Mouse (Mus musculus): ENCODE data around the gene Gm20388. TPM values are rescaled to one million over a fixed set of nuclear protein-coding genes. Genes with fewer than 3 reads are reported as not detected.
"Not testable (repeated sequence)": the region's sequence is repeated elsewhere in the genome, so short reads cannot be mapped to it uniquely, and the experiment has no call there.

Gene Gm20388
- polyA plus RNA-seq, 1 experiment from 2014 or later, result 7.4 TPM

DNA sequence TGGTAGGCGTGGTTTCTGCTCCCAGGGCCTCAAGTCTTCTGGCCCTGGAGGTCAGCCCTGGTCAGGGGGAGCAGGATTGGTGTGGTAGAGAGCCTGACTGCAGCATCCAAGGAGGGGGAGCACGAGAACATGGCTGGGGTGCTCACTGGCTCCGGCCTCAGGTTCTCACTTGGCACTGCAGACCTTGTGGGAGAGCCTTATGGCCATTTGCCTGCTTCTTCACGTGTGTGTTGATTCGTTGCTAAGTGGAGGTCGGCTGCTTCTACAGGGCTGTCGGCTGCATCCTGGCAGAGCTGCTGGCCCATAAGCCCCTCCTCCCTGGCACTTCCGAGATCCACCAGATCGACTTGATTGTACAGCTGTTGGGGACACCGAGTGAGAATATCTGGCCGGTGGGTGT is 3319.7 kb downstream of the Gm20388 start:
- H3K4me2 ChIP-seq; H3K27ac ChIP-seq; H3K9ac ChIP-seq; H3K9me3 ChIP-seq (replicated peaks); H3K4me3 ChIP-seq (replicated peaks); ATAC-seq (replicated peaks; ENCODE audit: low FRiP score): not testable (repeated sequence)
- H3K27me3 ChIP-seq, result peaks cover 25% of the 10 kb centered on the region
- peaks cover 29% of the 10 kb centered on the region for H3K4me1 ChIP-seq
- 88% methylated on average over 11 of the region's 11 CpGs for WGBS
- H3K36me3 ChIP-seq, result peaks cover 37% of the 10 kb centered on the region

DNA sequence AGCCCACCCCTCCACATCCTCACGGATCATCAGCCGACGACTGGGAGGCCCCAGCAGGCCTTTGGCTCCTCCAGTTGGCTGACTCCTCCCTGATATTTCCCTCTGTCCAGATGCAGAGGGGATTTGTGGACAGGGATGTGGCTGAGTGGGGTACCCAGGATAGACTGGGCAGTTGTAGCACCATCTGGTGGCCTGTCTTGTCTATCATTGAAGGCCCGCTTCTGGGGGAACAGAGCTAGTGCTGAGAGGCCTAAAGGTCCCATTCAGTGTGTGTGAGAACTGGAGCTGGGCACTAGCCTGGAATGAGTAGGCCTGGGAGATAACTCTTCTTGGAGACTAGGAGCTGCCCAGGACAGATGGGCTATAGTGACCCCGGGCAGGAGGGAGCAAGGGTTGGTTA is 3321.1 kb downstream of the Gm20388 start:
- H3K36me3 ChIP-seq, result peaks cover 33% of the 10 kb centered on the region
- peaks cover 28% of the 10 kb centered on the region for H3K27me3 ChIP-seq
- no peak overlapping the region for H3K4me3 ChIP-seq (replicated peaks)
- no peak for ATAC-seq (replicated peaks; ENCODE audit: low FRiP score)
- H3K4me1 ChIP-seq, result peaks cover 35% of the 10 kb centered on the region
- H3K4me2 ChIP-seq, result no peak overlapping the region
- H3K9ac ChIP-seq, result no peak overlapping the region
- no peaks in the 10 kb centered on the region for H3K9me3 ChIP-seq (replicated peaks)
- H3K27ac ChIP-seq, result no peak overlapping the region
- WGBS, result 44% methylated on average over 5 of the region's 5 CpGs

DNA sequence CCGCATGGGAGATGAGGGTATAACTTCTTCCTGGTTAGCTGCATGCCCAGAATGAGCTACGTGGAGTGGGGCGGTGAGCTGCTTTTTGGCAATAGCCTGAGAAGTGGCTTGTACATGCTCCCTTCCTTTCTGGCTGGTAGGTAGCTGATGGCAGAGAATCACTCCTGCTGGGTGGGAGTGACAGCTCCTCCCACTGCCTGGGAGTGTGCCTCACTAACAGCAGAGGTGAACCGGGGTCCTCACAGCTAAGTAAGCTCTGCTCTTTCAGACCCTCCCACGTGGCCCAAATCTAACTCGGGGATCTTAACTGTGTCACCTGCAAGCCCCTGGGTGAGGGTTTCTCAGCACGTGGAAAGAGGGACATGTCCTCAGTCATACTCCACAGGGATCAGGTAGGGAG is 3321.9 kb downstream of the Gm20388 start:
- Histone ChIP-seq H3K4me2 (no peak overlapping the region), H3K4me1 (peaks cover 35% of the 10 kb centered on the region), H3K27me3 (peaks cover 28% of the 10 kb centered on the region), H3K9me3 (replicated peaks) (no peaks in the 10 kb centered on the region), H3K9ac (no peak overlapping the region), H3K36me3 (peaks cover 25% of the 10 kb centered on the region), H3K27ac (no peak overlapping the region), H3K4me3 (replicated peaks) (no peak overlapping the region)
- WGBS, result 19% methylated on average over 7 of the region's 7 CpGs
- no peak for ATAC-seq (replicated peaks; ENCODE audit: low FRiP score)

DNA sequence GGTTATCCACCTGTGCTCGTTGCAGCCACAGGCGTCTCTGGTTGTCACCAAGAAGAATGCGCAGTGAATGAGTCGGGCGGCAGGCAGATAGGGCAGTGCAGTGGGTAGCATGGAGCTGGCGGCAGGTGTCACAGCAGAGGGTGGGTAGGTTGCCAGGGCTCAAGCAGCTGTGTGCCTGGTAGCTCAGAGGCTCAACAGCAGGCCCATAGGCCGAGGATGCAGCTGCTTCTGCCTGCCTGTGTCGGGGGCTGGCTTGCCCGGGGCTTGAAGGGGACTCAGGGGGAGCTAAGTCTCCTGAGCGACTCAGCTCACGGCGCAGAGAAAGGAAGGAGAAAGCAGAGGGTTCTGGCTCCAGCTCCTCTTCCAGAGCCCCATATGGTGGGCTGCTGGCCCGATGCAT is 3322.7 kb downstream of the Gm20388 start:
- H3K36me3 ChIP-seq, result peaks cover 18% of the 10 kb centered on the region

DNA sequence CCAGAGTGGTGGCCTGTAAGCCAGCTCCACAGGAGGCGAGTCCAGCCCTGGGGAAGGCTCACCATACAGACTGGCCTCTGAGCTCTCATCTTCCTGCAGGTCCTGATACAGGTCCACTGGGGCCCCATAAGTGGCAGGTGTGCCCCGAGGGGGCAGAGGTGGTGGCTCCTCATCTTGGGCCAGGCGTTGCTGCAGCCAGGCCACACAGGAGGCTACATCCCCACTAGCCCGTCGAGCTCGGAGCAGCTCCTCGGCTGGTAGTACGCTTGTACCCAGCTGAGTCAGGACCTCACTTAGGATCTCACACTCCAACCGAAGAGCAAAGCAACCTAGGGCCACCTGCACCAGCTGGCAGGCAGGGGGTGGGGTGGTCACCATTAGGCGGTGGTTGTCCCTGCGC is 3323.1 kb downstream of the Gm20388 start:
- Histone ChIP-seq H3K27me3 (peaks cover 28% of the 10 kb centered on the region), H3K36me3 (peaks cover 13% of the 10 kb centered on the region), H3K4me2 (no peak overlapping the region), H3K9ac (no peak overlapping the region), H3K27ac (no peak overlapping the region), H3K4me1 (peaks cover 35% of the 10 kb centered on the region), H3K9me3 (replicated peaks) (no peaks in the 10 kb centered on the region), H3K4me3 (replicated peaks) (no peak overlapping the region)
- no peak for ATAC-seq (replicated peaks; ENCODE audit: low FRiP score)
- 75% methylated on average over 11 of the region's 11 CpGs for WGBS

More for the DNA sequence above, 3322.7 kb downstream of the Gm20388 start:
- peaks cover 28% of the 10 kb centered on the region for H3K27me3 ChIP-seq
- no peak for ATAC-seq (replicated peaks; ENCODE audit: low FRiP score)
- no peaks in the 10 kb centered on the region for H3K9me3 ChIP-seq (replicated peaks)
- 61% methylated on average over 13 of the region's 13 CpGs for WGBS
- no peak overlapping the region for H3K4me2 ChIP-seq
- H3K4me3 ChIP-seq (replicated peaks), result no peak overlapping the region
- H3K4me1 ChIP-seq, result peaks cover 35% of the 10 kb centered on the region
- H3K27ac ChIP-seq, result no peak overlapping the region
- H3K9ac ChIP-seq, result no peak overlapping the region

DNA sequence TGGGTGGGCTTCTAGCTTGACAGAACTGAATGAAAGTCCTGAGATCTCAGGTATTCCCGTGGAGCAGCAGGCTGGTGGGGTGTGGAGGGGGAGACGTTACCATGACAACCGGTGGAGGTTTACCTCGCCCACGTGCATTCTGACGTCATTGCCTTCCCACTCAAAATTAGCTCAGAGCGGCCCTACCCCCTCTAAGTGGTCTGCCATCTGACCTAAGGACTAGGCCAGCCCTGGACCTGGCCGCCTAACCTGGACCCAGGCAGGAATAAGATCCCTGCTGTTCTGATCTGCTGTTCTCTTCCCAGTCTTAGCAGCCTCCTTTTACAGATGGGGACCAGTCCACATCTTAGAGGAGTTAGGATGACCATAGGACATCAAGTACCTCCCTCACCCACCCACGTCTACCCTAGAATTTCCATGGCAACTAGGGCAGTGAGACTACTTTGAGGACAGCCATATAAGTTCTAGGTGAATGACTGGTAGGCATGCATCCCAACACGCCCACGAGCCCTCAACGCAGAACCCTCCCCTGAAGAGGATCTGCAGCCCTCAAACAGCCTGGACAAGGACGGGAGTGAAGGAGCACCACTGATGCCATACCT is 3324.4 kb downstream of the Gm20388 start:
- Histone ChIP-seq H3K9me3 (replicated peaks) (no peaks in the 10 kb centered on the region), H3K4me3 (replicated peaks) (peak overlapping the region; percentile 61), H3K4me2 (peak overlapping the region; percentile 88), H3K4me1 (peaks cover 35% of the 10 kb centered on the region), H3K36me3 (peaks cover 2% of the 10 kb centered on the region; the same call in 1 of the 2 replicates), H3K9ac (peak overlapping the region; percentile 58), H3K27me3 (peaks cover 28% of the 10 kb centered on the region), H3K27ac (no peak overlapping the region)
- peak; percentile 10; the same call in 1 of the 2 replicates for ATAC-seq (replicated peaks; ENCODE audit: low FRiP score)
- 17% methylated on average over 13 of the region's 13 CpGs for WGBS

DNA sequence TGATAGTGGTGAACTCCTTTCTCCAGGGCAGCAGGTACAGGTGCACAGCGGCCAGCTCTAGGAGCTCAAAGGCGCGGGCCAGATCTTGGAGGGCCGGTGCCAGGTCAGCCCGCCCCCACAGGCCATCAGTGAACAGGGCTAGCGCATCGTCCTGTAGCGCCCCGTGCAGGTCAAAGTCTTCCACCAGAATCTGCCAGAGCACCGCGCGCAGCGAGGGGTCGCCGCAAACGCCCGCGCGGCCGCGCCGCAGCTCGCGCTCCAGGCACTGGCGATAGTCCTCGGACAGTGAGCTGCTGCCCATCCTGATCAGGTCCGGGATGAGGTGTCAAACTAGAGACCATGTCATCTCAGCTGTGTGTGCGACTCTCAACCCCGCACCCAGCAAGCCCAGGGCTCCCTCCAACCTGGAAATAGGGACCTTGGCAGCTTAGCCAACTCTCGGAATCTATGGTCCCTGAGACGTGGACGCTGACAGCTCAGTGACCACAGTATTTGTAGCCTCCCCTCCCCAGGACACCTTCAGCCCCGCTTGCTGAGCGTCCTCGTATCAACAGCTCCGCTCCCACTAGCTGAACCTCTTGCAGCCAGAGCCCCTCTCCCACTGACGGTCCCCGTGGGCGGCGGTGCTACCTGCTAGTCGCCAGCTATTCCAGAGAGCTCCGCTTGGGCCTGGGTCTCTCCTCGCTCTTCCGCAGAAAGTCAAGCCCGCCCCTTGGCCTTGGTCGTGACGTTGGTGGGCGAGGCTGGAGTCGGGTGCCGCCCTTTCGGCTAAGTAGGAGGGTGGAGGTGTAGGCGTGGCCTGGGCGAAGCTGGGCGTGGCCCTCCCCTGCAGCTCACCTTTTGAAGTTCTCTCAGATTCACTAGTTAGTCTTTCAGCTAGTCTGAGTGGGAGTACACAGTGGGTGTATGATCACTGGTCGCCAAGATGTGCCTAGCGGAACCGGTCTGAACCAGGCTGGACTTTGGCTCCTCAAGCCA is 3325.2 kb downstream of the Gm20388 start, which contains the start of gene Spata2l:
Gene Spata2l, minus strand, starts transcription at position 714 of the 978 bp plus-strand sequence.
- no peaks in the 10 kb centered on the region for H3K9me3 ChIP-seq (replicated peaks)
- peak within 1 kb of the TSS; percentile 61 for H3K4me3 ChIP-seq (replicated peaks)
- ATAC-seq (replicated peaks; ENCODE audit: low FRiP score), result peak; percentile 89
- WGBS, result under 1% methylated on average over 57 of the region's 57 CpGs
- H3K36me3 ChIP-seq, result no peaks in the 10 kb centered on the region
- peaks cover 35% of the 10 kb centered on the region for H3K4me1 ChIP-seq
- H3K27ac ChIP-seq, result peak within 1 kb of the TSS; percentile 33; the same call in 1 of the 2 replicates
- H3K27me3 ChIP-seq, result peaks cover 28% of the 10 kb centered on the region
- peak within 1 kb of the TSS; percentile 88 for H3K4me2 ChIP-seq
- H3K9ac ChIP-seq, result peak within 1 kb of the TSS; percentile 58

DNA sequence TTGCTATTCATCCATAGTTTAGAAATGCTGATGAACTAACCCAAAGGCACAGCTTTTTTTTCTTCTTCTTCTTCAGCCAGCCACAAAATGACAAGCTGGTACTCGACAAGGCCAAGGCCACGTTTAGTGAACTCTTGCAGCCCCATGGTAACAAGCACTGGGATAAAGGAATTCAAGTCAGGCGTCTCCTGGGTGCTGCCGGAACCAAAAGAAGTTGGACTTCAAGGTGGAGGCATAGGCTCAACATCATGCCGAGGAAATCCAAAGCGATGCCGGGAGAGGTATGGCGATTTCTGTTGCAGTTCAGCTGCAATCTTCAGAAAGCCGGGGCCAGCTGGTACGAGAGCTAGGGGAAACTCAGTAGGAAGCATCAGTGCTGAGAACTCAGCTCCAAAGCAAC is 3328.8 kb downstream of the Gm20388 start:
- H3K4me2 ChIP-seq, result no peak overlapping the region
- no peak for ATAC-seq (replicated peaks; ENCODE audit: low FRiP score)
- H3K36me3 ChIP-seq, result peaks cover 24% of the 10 kb centered on the region
- H3K4me1 ChIP-seq, result peaks cover 23% of the 10 kb centered on the region
- H3K9ac ChIP-seq, result no peak overlapping the region
- H3K27me3 ChIP-seq, result peaks cover 12% of the 10 kb centered on the region
- H3K4me3 ChIP-seq (replicated peaks), result no peak overlapping the region
- no peak overlapping the region for H3K27ac ChIP-seq
- H3K9me3 ChIP-seq (replicated peaks), result no peaks in the 10 kb centered on the region
- 89% methylated on average over 10 of the region's 10 CpGs for WGBS

DNA sequence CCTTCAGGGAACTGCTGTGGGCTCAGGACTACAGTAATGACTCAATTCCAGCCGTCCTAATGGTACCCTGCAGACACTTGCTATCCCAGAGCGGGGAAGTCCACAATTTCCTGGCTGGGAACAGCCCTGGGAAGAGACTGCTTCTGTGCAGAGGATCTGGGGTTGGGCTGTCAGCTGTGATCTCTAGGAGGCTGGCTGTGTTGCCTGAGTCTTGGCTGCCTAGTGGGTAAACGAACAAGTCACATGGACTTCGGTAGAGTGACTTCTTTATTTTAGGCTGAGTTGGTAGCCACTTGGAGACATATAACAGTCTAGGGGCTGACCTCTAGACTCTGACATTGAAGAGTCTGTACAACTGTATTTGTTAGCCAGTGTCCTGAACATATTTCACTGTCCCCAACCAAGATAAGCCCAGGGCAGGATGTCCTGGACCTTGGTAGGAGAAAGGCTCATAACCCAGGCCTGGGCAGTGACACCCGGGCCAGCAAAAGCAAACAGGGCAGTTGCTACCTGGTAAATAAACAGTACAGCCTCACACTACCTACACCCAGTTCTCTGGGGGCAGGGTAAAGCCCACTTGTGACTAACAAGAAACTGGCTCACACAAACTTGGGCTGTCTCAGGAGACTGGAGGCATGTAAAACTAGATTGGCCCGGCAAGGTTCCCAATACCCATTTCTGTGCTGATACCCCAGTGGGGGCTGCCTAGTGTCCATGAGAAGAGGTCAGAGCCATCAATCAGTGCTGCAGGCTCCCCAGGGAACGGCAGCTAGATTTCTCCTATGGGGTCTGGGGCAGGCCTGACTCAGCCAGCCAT is 3331.7 kb downstream of the Gm20388 start:
- H3K9me3 ChIP-seq (replicated peaks), result no peaks in the 10 kb centered on the region
- H3K27me3 ChIP-seq, result no peaks in the 10 kb centered on the region
- peaks cover 54% of the 10 kb centered on the region for H3K36me3 ChIP-seq
- H3K9ac ChIP-seq, result no peak overlapping the region
- WGBS, result 76% methylated on average over 7 of the region's 7 CpGs
- ATAC-seq (replicated peaks; ENCODE audit: low FRiP score), result no peak
- H3K4me2 ChIP-seq, result no peak overlapping the region
- no peak overlapping the region for H3K27ac ChIP-seq
- H3K4me1 ChIP-seq, result no peaks in the 10 kb centered on the region
- H3K4me3 ChIP-seq (replicated peaks), result no peak overlapping the region

DNA sequence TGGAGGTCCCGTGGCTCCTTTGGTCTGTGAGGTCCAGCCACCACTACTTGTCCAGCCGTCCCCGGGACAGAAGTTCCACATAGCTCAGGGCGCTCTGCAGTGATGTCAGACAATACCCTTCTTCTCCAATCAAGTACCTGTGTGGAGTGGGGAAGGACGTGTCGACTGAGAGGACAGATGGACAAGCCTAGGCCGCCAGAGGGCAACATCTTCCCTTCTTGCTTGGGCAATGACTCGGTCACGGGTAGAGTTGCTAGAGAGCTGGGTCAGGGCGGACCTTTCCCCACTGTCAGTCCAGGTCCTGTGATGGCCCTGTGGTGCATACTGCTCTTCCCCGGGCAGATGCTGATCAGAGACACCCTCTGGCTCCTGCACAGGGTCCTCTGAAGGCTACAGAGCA is 3332.4 kb downstream of the Gm20388 start:
- no peak overlapping the region for H3K4me3 ChIP-seq (replicated peaks)
- no peak overlapping the region for H3K27ac ChIP-seq
- no peaks in the 10 kb centered on the region for H3K4me1 ChIP-seq
- 68% methylated on average over 11 of the region's 11 CpGs for WGBS
- no peak overlapping the region for H3K4me2 ChIP-seq
- H3K9me3 ChIP-seq (replicated peaks), result no peaks in the 10 kb centered on the region
- peak; percentile 24 for ATAC-seq (replicated peaks; ENCODE audit: low FRiP score)
- H3K36me3 ChIP-seq, result peaks cover 61% of the 10 kb centered on the region
- no peaks in the 10 kb centered on the region for H3K27me3 ChIP-seq
- no peak overlapping the region for H3K9ac ChIP-seq

DNA sequence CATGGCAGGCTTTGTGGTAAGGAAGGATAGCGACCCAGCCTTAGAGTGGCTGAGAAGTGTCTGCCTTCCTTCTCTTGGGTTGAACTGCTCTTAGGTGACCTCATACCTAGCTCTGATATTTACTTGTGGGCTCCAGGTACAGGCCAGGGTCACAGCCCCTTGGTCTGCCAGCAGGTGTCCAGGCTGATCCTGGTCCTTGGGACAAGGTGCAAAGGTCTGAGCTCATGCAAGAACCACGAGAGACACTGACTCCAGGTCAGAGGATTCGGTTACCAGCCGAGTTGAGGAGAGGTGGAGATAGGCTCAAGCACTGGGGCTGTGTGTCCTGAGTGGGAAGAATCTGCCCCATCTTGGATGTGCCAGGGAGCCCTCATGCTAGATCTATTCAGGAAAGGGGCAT is 3333.7 kb downstream of the Gm20388 start:
- Histone ChIP-seq H3K4me3 (replicated peaks) (no peak overlapping the region), H3K4me2 (no peak overlapping the region), H3K27ac (no peak overlapping the region), H3K27me3 (no peaks in the 10 kb centered on the region), H3K9me3 (replicated peaks) (no peaks in the 10 kb centered on the region), H3K9ac (no peak overlapping the region), H3K4me1 (no peaks in the 10 kb centered on the region), H3K36me3 (peaks cover 74% of the 10 kb centered on the region)
- WGBS, result 91% methylated on average over 4 of the region's 4 CpGs
- ATAC-seq (replicated peaks; ENCODE audit: low FRiP score), result no peak
